Mouse (Mus musculus) CH12.LX (cell line): Measurements from ENCODE around the gene Taf15. TPM values are rescaled to one million over a fixed set of nuclear protein-coding genes. Genes with fewer than 3 reads are reported as not detected.

Source experiments
- polyA plus RNA-seq: library from polyadenylated mRNA; unstranded; fragments of >175 nt; gene quantifications from 2 replicates; pipeline ENCODE4 v1.2.1, GENCODE M21; 2012; ENCODE audit warnings: low read depth; ENCODE audit not compliant: insufficient read length
- total RNA-seq, 2 experiments: library from RNA; depleted of rRNA; stranded (reverse); fragments of 300-350 nt in 1 of 2; fragments of >200 nt in 1 of 2; gene quantifications; 2 replicates each; pipeline ENCODE4 v1.2.3; 2012 to 2014

Gene Taf15
- total and polyA plus RNA-seq, 3 experiments = 38.8 to 367 (median 69.8) TPM

Other genes with a start within 250 kb of the Taf15 start
- not detected in 2 replicates for gene Slfn14, start 186.4 kb upstream of the Taf15 start, total RNA-seq (2012; rRNA removed)
- gene Slfn14, start 186.4 kb upstream of the Taf15 start, total RNA-seq (2014; rRNA removed) = not detected in 2 replicates
- gene Slfn14, start 186.4 kb upstream of the Taf15 start, polyA plus RNA-seq = not detected in 2 replicates
- gene Ap2b1, start 174.1 kb upstream of the Taf15 start, total RNA-seq (2012; rRNA removed) = 59.1 and 60.1 TPM in 2 replicates
- 57.6 and 58.3 TPM in 2 replicates for gene Ap2b1, start 174.1 kb upstream of the Taf15 start, total RNA-seq (2014; rRNA removed)
- 75.7 and 78.8 TPM in 2 replicates for gene Ap2b1, start 174.1 kb upstream of the Taf15 start, polyA plus RNA-seq
- gene Pex12, start 170.5 kb upstream of the Taf15 start, total RNA-seq (2012; rRNA removed) = 9.5 and 11.4 TPM in 2 replicates
- 6.3 and 8.2 TPM in 2 replicates for gene Pex12, start 170.5 kb upstream of the Taf15 start, total RNA-seq (2014; rRNA removed)
- 30.6 and 30.7 TPM in 2 replicates for gene Pex12, start 170.5 kb upstream of the Taf15 start, polyA plus RNA-seq
- 0.21 and 0.42 TPM in 2 replicates for gene Rasl10b, start 63.9 kb upstream of the Taf15 start, total RNA-seq (2012; rRNA removed)
- not detected in 2 replicates for gene Rasl10b, start 63.9 kb upstream of the Taf15 start, total RNA-seq (2014; rRNA removed)
- 0.08 TPM in 1 of 2 replicates, not detected in the other for gene Rasl10b, start 63.9 kb upstream of the Taf15 start, polyA plus RNA-seq
- gene Gas2l2, start 43.6 kb upstream of the Taf15 start, total RNA-seq (2012; rRNA removed) = not detected in 2 replicates
- gene Gas2l2, start 43.6 kb upstream of the Taf15 start, total RNA-seq (2014; rRNA removed) = not detected in 2 replicates
- not detected in 2 replicates for gene Gas2l2, start 43.6 kb upstream of the Taf15 start, polyA plus RNA-seq
- gene 1700020L24Rik, start 35.4 kb upstream of the Taf15 start, total RNA-seq (2012; rRNA removed) = 0.21 and 0.55 TPM in 2 replicates
- not detected in 2 replicates for gene 1700020L24Rik, start 35.4 kb upstream of the Taf15 start, total RNA-seq (2014; rRNA removed)
- gene 1700020L24Rik, start 35.4 kb upstream of the Taf15 start, polyA plus RNA-seq = 0.34 and 0.40 TPM in 2 replicates
- gene Mmp28, start 10.0 kb upstream of the Taf15 start, total RNA-seq (2012; rRNA removed) = 0.04 and 0.17 TPM in 2 replicates
- not detected in 2 replicates for gene Mmp28, start 10.0 kb upstream of the Taf15 start, total RNA-seq (2014; rRNA removed)
- gene Mmp28, start 10.0 kb upstream of the Taf15 start, polyA plus RNA-seq = not detected in 2 replicates
- gene Heatr9, start 49.1 kb downstream of the Taf15 start, total RNA-seq (2012; rRNA removed) = not detected in 2 replicates
- gene Heatr9, start 49.1 kb downstream of the Taf15 start, total RNA-seq (2014; rRNA removed) = not detected in 2 replicates
- not detected in 2 replicates for gene Heatr9, start 49.1 kb downstream of the Taf15 start, polyA plus RNA-seq
- gene Ccl5, start 57.4 kb downstream of the Taf15 start, total RNA-seq (2012; rRNA removed) = 0.68 TPM in 1 of 2 replicates, not detected in the other
- gene Ccl5, start 57.4 kb downstream of the Taf15 start, total RNA-seq (2014; rRNA removed) = 0.60 TPM in 1 of 2 replicates, not detected in the other
- gene Ccl5, start 57.4 kb downstream of the Taf15 start, polyA plus RNA-seq = 1.3 and 1.9 TPM in 2 replicates
- gene Ccl9, start 105.5 kb downstream of the Taf15 start, total RNA-seq (2012; rRNA removed) = 0.42 TPM in 1 of 2 replicates, not detected in the other
- gene Ccl9, start 105.5 kb downstream of the Taf15 start, total RNA-seq (2014; rRNA removed) = 0.63 and 0.67 TPM in 2 replicates
- gene Ccl9, start 105.5 kb downstream of the Taf15 start, polyA plus RNA-seq = 0.64 and 0.81 TPM in 2 replicates
- gene Ccl6, start 120.0 kb downstream of the Taf15 start, total RNA-seq (2012; rRNA removed) = 0.13 and 0.30 TPM in 2 replicates
- 1.2 and 1.8 TPM in 2 replicates for gene Ccl6, start 120.0 kb downstream of the Taf15 start, total RNA-seq (2014; rRNA removed)
- gene Ccl6, start 120.0 kb downstream of the Taf15 start, polyA plus RNA-seq = 0.93 and 1.3 TPM in 2 replicates
- gene Rpl9-ps1, start 172.5 kb downstream of the Taf15 start, total RNA-seq (2012; rRNA removed) = not detected in 2 replicates
- not detected in 2 replicates for gene Rpl9-ps1, start 172.5 kb downstream of the Taf15 start, total RNA-seq (2014; rRNA removed)
- not detected in 2 replicates for gene Rpl9-ps1, start 172.5 kb downstream of the Taf15 start, polyA plus RNA-seq
- gene Ccl3, start 176.3 kb downstream of the Taf15 start, total RNA-seq (2012; rRNA removed) = 3.2 and 5.0 TPM in 2 replicates
- gene Ccl3, start 176.3 kb downstream of the Taf15 start, total RNA-seq (2014; rRNA removed) = 6.7 and 10.6 TPM in 2 replicates
- 15.6 and 18.4 TPM in 2 replicates for gene Ccl3, start 176.3 kb downstream of the Taf15 start, polyA plus RNA-seq
- gene Ccl4, start 189.5 kb downstream of the Taf15 start, total RNA-seq (2012; rRNA removed) = 6.9 and 7.2 TPM in 2 replicates
- gene Ccl4, start 189.5 kb downstream of the Taf15 start, total RNA-seq (2014; rRNA removed) = 7.6 and 12.7 TPM in 2 replicates
- gene Ccl4, start 189.5 kb downstream of the Taf15 start, polyA plus RNA-seq = 24.2 and 26.1 TPM in 2 replicates
- gene Wfdc17, start 230.9 kb downstream of the Taf15 start, total RNA-seq (2012; rRNA removed) = not detected in 2 replicates
- not detected in 2 replicates for gene Wfdc17, start 230.9 kb downstream of the Taf15 start, total RNA-seq (2014; rRNA removed)
- not detected in 2 replicates for gene Wfdc17, start 230.9 kb downstream of the Taf15 start, polyA plus RNA-seq
- not detected in 2 replicates for gene Wfdc18, start 235.9 kb downstream of the Taf15 start, total RNA-seq (2012; rRNA removed)
- gene Wfdc18, start 235.9 kb downstream of the Taf15 start, total RNA-seq (2014; rRNA removed) = not detected in 2 replicates
- gene Wfdc18, start 235.9 kb downstream of the Taf15 start, polyA plus RNA-seq = not detected in 2 replicates